Mouse (Mus musculus): Measurements from ENCODE around the gene Mylk4. TPM values are rescaled to one million over a fixed set of nuclear protein-coding genes. Genes with fewer than 3 reads are reported as not detected.

Mylk4 gene
- polyA plus RNA-seq, 1 experiment = not detected

- Histone ChIP-seq H3K9me3 (replicated peaks; ENCODE audit: control insufficient read depth, insufficient read depth, low read length, poor library complexity, severe bottlenecking) (no peaks in the 10 kb centered on the region), H3K27ac (ENCODE audit: insufficient read depth, low read length) (no peak within 1 kb of the TSS), H3K4me1 (ENCODE audit: control insufficient read depth, insufficient read depth, low read length) (no peaks in the 10 kb centered on the region), H3K36me3 (ENCODE audit: control insufficient read depth, insufficient read depth, low read length, poor library complexity, severe bottlenecking) (peaks cover 4% of the 10 kb centered on the region), H3K4me3 (ENCODE audit: low read depth, low read length) (peak within 1 kb of the TSS; percentile 84), H3K27me3 (ENCODE audit: control insufficient read depth, insufficient read depth, low read length, poor library complexity, severe bottlenecking) (peaks cover 1% of the 10 kb centered on the region; the same call in 1 of the 2 replicates), H3K9ac (ENCODE audit: low read depth, poor library complexity, severe bottlenecking) (peak within 1 kb of the TSS; percentile 74)
- peak; percentile 38 for TF ChIP-seq POLR2A (IDR thresholded peaks at IDR 0.05; ENCODE audit: insufficient read depth, low read length)
- TF ChIP-seq CTCF (IDR thresholded peaks at IDR 0.05; ENCODE audit: low read depth, low read length) = peak; percentile 30
- TF ChIP-seq EP300 (IDR thresholded peaks at IDR 0.05; ENCODE audit: insufficient read depth, low read depth, low read length) = no peak
These were observed 18.0 kb upstream of the Mylk4 start, which contains the start of gene Wrnip1 for GRCm38 (mm10) chr13:32801693-32802221. Gene Wrnip1, plus strand, starts transcription at chr13:32802038.

- no peak for TF ChIP-seq EP300 (IDR thresholded peaks at IDR 0.05; ENCODE audit: insufficient read depth, low read depth, low read length)
- no peak for TF ChIP-seq POLR2A (IDR thresholded peaks at IDR 0.05; ENCODE audit: insufficient read depth, low read length)
- no peak for TF ChIP-seq CTCF (IDR thresholded peaks at IDR 0.05; ENCODE audit: low read depth, low read length)
- H3K36me3 ChIP-seq (ENCODE audit: control insufficient read depth, insufficient read depth, low read length, poor library complexity, severe bottlenecking) = peaks cover 2% of the 10 kb centered on the region; the same call in 1 of the 2 replicates
- no peak overlapping the region for H3K9ac ChIP-seq (ENCODE audit: low read depth, poor library complexity, severe bottlenecking)
- H3K27ac ChIP-seq (ENCODE audit: insufficient read depth, low read length) = no peak overlapping the region
- H3K4me1 ChIP-seq (ENCODE audit: control insufficient read depth, insufficient read depth, low read length) = no peaks in the 10 kb centered on the region
- peaks cover 1% of the 10 kb centered on the region; the same call in 1 of the 2 replicates for H3K27me3 ChIP-seq (ENCODE audit: control insufficient read depth, insufficient read depth, low read length, poor library complexity, severe bottlenecking)
- H3K9me3 ChIP-seq (replicated peaks; ENCODE audit: control insufficient read depth, insufficient read depth, low read length, poor library complexity, severe bottlenecking) = no peaks in the 10 kb centered on the region
- H3K4me3 ChIP-seq (ENCODE audit: low read depth, low read length) = no peak overlapping the region
These were observed 17.1 kb upstream of the Mylk4 start for GRCm38 (mm10) chr13:32800859-32801258.

- TF ChIP-seq CTCF (IDR thresholded peaks at IDR 0.05; ENCODE audit: low read depth, low read length) (no peak), EP300 (IDR thresholded peaks at IDR 0.05; ENCODE audit: insufficient read depth, low read depth, low read length) (no peak), POLR2A (IDR thresholded peaks at IDR 0.05; ENCODE audit: insufficient read depth, low read length) (no peak)
- H3K36me3 ChIP-seq (ENCODE audit: control insufficient read depth, insufficient read depth, low read length, poor library complexity, severe bottlenecking) = no peaks in the 10 kb centered on the region
- no peak overlapping the region for H3K4me3 ChIP-seq (ENCODE audit: low read depth, low read length)
- no peaks in the 10 kb centered on the region for H3K4me1 ChIP-seq (ENCODE audit: control insufficient read depth, insufficient read depth, low read length)
- no peak overlapping the region for H3K9ac ChIP-seq (ENCODE audit: low read depth, poor library complexity, severe bottlenecking)
- H3K27me3 ChIP-seq (ENCODE audit: control insufficient read depth, insufficient read depth, low read length, poor library complexity, severe bottlenecking) = peaks cover 1% of the 10 kb centered on the region; the same call in 1 of the 2 replicates
- H3K9me3 ChIP-seq (replicated peaks; ENCODE audit: control insufficient read depth, insufficient read depth, low read length, poor library complexity, severe bottlenecking) = no peaks in the 10 kb centered on the region
- no peak overlapping the region for H3K27ac ChIP-seq (ENCODE audit: insufficient read depth, low read length)
These were observed 15.4 kb upstream of the Mylk4 start for GRCm38 (mm10) chr13:32799131-32799530.

- TF ChIP-seq CTCF (IDR thresholded peaks at IDR 0.05; ENCODE audit: low read depth, low read length) (no peak), EP300 (IDR thresholded peaks at IDR 0.05; ENCODE audit: insufficient read depth, low read depth, low read length) (no peak), POLR2A (IDR thresholded peaks at IDR 0.05; ENCODE audit: insufficient read depth, low read length) (no peak)
- Histone ChIP-seq H3K27me3 (ENCODE audit: control insufficient read depth, insufficient read depth, low read length, poor library complexity, severe bottlenecking) (no peaks in the 10 kb centered on the region), H3K4me1 (ENCODE audit: control insufficient read depth, insufficient read depth, low read length) (no peaks in the 10 kb centered on the region), H3K36me3 (ENCODE audit: control insufficient read depth, insufficient read depth, low read length, poor library complexity, severe bottlenecking) (no peaks in the 10 kb centered on the region), H3K9ac (ENCODE audit: low read depth, poor library complexity, severe bottlenecking) (no peak overlapping the region), H3K27ac (ENCODE audit: insufficient read depth, low read length) (no peak overlapping the region), H3K4me3 (ENCODE audit: low read depth, low read length) (no peak overlapping the region), H3K9me3 (replicated peaks; ENCODE audit: control insufficient read depth, insufficient read depth, low read length, poor library complexity, severe bottlenecking) (no peaks in the 10 kb centered on the region)
These were observed 13.3 kb upstream of the Mylk4 start for GRCm38 (mm10) chr13:32797085-32797484.

- Histone ChIP-seq H3K27ac (ENCODE audit: insufficient read depth, low read length) (no peak overlapping the region), H3K27me3 (ENCODE audit: control insufficient read depth, insufficient read depth, low read length, poor library complexity, severe bottlenecking) (no peaks in the 10 kb centered on the region), H3K36me3 (ENCODE audit: control insufficient read depth, insufficient read depth, low read length, poor library complexity, severe bottlenecking) (no peaks in the 10 kb centered on the region), H3K4me3 (ENCODE audit: low read depth, low read length) (no peak overlapping the region), H3K4me1 (ENCODE audit: control insufficient read depth, insufficient read depth, low read length) (no peaks in the 10 kb centered on the region), H3K9ac (ENCODE audit: low read depth, poor library complexity, severe bottlenecking) (no peak overlapping the region), H3K9me3 (replicated peaks; ENCODE audit: control insufficient read depth, insufficient read depth, low read length, poor library complexity, severe bottlenecking) (no peaks in the 10 kb centered on the region)
- TF ChIP-seq EP300 (IDR thresholded peaks at IDR 0.05; ENCODE audit: insufficient read depth, low read depth, low read length) (no peak), POLR2A (IDR thresholded peaks at IDR 0.05; ENCODE audit: insufficient read depth, low read length) (no peak), CTCF (IDR thresholded peaks at IDR 0.05; ENCODE audit: low read depth, low read length) (no peak)
These were observed 11.4 kb upstream of the Mylk4 start for GRCm38 (mm10) chr13:32795166-32795565.

- H3K9ac ChIP-seq (ENCODE audit: low read depth, poor library complexity, severe bottlenecking) = no peak overlapping the region
- H3K27me3 ChIP-seq (ENCODE audit: control insufficient read depth, insufficient read depth, low read length, poor library complexity, severe bottlenecking) = no peaks in the 10 kb centered on the region
- no peaks in the 10 kb centered on the region for H3K36me3 ChIP-seq (ENCODE audit: control insufficient read depth, insufficient read depth, low read length, poor library complexity, severe bottlenecking)
- H3K27ac ChIP-seq (ENCODE audit: insufficient read depth, low read length) = no peak overlapping the region
- H3K4me1 ChIP-seq (ENCODE audit: control insufficient read depth, insufficient read depth, low read length) = no peaks in the 10 kb centered on the region
- TF ChIP-seq POLR2A (IDR thresholded peaks at IDR 0.05; ENCODE audit: insufficient read depth, low read length) (no peak), EP300 (IDR thresholded peaks at IDR 0.05; ENCODE audit: insufficient read depth, low read depth, low read length) (no peak), CTCF (IDR thresholded peaks at IDR 0.05; ENCODE audit: low read depth, low read length) (no peak)
- H3K9me3 ChIP-seq (replicated peaks; ENCODE audit: control insufficient read depth, insufficient read depth, low read length, poor library complexity, severe bottlenecking) = no peaks in the 10 kb centered on the region
- H3K4me3 ChIP-seq (ENCODE audit: low read depth, low read length) = no peak overlapping the region
These were observed 10.9 kb upstream of the Mylk4 start for GRCm38 (mm10) chr13:32794619-32795018.

All from ES-Bruce4 (cell line).